ENCODE assay signal across 9 mouse cellular contexts in genomic region chr4:118489717-118490132, GRCm38 (mm10). TPM values are rescaled to one million over a fixed set of nuclear protein-coding genes. Genes with fewer than 3 reads are reported as not detected.
DNase-seq lines count a peak whose midpoint lies in the region; ATAC-seq and TF ChIP-seq lines count a peak whose summit lies in the region.
"Had no signal": no experiment of that assay in that cellular context is flagged by ENCODE, and none has a peak within 500 bp of the region (broad histone marks: within the 10 kb centered on the region; RNA-seq: fewer than 3 reads in every experiment).

Gene Tie1, minus strand, starts transcription at chr4:118490061.

- no peaks in the 10 kb centered on the region for H3K36me3 ChIP-seq in hindbrain, embryonic 12.5 days
- H3K36me3 ChIP-seq in limb, embryonic 15.5 days = no peaks in the 10 kb centered on the region
- H3K36me3 ChIP-seq in neural tube, embryonic 15.5 days = no peaks in the 10 kb centered on the region

- TF ChIP-seq CTCF in left cerebral cortex, adult 2 months (IDR thresholded peaks at IDR 0.05) = no peak
- no peak for TF ChIP-seq CTCF in gastrocnemius, adult 2 months (IDR thresholded peaks at IDR 0.05)

- H3K4me3 ChIP-seq in left cerebral cortex, adult 2 months = peak within 1 kb of the TSS; percentile 13; the same call in 1 of the 2 replicates
- peak within 1 kb of the TSS; percentile 66 for H3K4me3 ChIP-seq in gastrocnemius, adult 2 months
- H3K4me3 ChIP-seq in hindbrain, embryonic 12.5 days = no peak within 1 kb of the TSS
- H3K4me3 ChIP-seq in limb, embryonic 15.5 days = no peak within 1 kb of the TSS
- no peak within 1 kb of the TSS for H3K4me3 ChIP-seq in neural tube, embryonic 15.5 days (replicated peaks)

- 76% methylated on average over 8 of the region's 8 CpGs for WGBS in hindbrain, embryonic 12.5 days
- WGBS in limb, embryonic 15.5 days = 64% methylated on average over 8 of the region's 8 CpGs
- 83% methylated on average over 8 of the region's 8 CpGs for WGBS in neural tube, embryonic 15.5 days

- H3K27ac ChIP-seq in left cerebral cortex, adult 2 months = peak within 1 kb of the TSS; percentile 28; the same call in 1 of the 2 replicates
- H3K27ac ChIP-seq in gastrocnemius, adult 2 months = peak within 1 kb of the TSS; percentile 83
- no peak within 1 kb of the TSS for H3K27ac ChIP-seq in hindbrain, embryonic 12.5 days
- no peak within 1 kb of the TSS for H3K27ac ChIP-seq in limb, embryonic 15.5 days
- no peak within 1 kb of the TSS for H3K27ac ChIP-seq in neural tube, embryonic 15.5 days (replicated peaks)

- DNase-seq in left cerebral cortex, adult 2 months (ENCODE audit: extremely low spot score in 1 of 2, low spot score in 2 of 2) = no peak
- DNase-seq in left cerebral cortex, postnatal 25 days (ENCODE audit: low spot score in 2 of 2) = no peak
- DNase-seq in gastrocnemius, adult 2 months = peak; percentile 61
- no peak for DNase-seq in cerebellum, adult 11-12 months

- no peak within 1 kb of the TSS for H3K4me2 ChIP-seq in hindbrain, embryonic 12.5 days (replicated peaks)
- no peak within 1 kb of the TSS for H3K4me2 ChIP-seq in limb, embryonic 15.5 days
- H3K4me2 ChIP-seq in neural tube, embryonic 15.5 days = 0 out of 2 replicates have a peak within 1 kb of the TSS, but pooled peaks have one; percentile 6

- no peak for ATAC-seq in hindbrain, embryonic 12.5 days (ENCODE audit: low FRiP score)
- ATAC-seq in limb, embryonic 15.5 days (ENCODE audit: insufficient number of reproducible peaks, low FRiP score, low TSS enrichment, low read depth) = peak; percentile 63
- no peak for ATAC-seq in neural tube, embryonic 15.5 days (ENCODE audit: low FRiP score)
- no peak for ATAC-seq in CD4-positive, CD25-positive, alpha-beta regulatory T cell, adult 4 months

- intact Hi-C loops in left cerebral cortex, adult 2 months (cut with DNase I) = no loop called here
- intact Hi-C loops in left cerebral cortex, postnatal 25 days (cut with DNase I) = no loop called here
- intact Hi-C loops in gastrocnemius, adult 2 months (cut with DNase I) = no loop called here

- no peak within 1 kb of the TSS for H3K9ac ChIP-seq in hindbrain, embryonic 12.5 days
- H3K9ac ChIP-seq in limb, embryonic 15.5 days = no peak within 1 kb of the TSS
- H3K9ac ChIP-seq in neural tube, embryonic 15.5 days (replicated peaks) = no peak within 1 kb of the TSS

- no peaks in the 10 kb centered on the region for H3K4me1 ChIP-seq in hindbrain, embryonic 12.5 days
- no peaks in the 10 kb centered on the region for H3K4me1 ChIP-seq in limb, embryonic 15.5 days
- H3K4me1 ChIP-seq in neural tube, embryonic 15.5 days = no peaks in the 10 kb centered on the region

- H3K9me3 ChIP-seq in hindbrain, embryonic 12.5 days (replicated peaks) = no peaks in the 10 kb centered on the region
- no peaks in the 10 kb centered on the region for H3K9me3 ChIP-seq in limb, embryonic 15.5 days
- H3K9me3 ChIP-seq in neural tube, embryonic 15.5 days (replicated peaks) = no peaks in the 10 kb centered on the region

- no peaks in the 10 kb centered on the region for H3K27me3 ChIP-seq in hindbrain, embryonic 12.5 days
- H3K27me3 ChIP-seq in limb, embryonic 15.5 days = no peaks in the 10 kb centered on the region
- no peaks in the 10 kb centered on the region for H3K27me3 ChIP-seq in neural tube, embryonic 15.5 days (replicated peaks)

RNA-seq across cellular contexts. Expression of gene Tie1, which starts in this region (rescaled TPM):
- 1 to 10 TPM; 8.2 to 8.5 TPM for total RNA-seq in left cerebral cortex, adult 2 months (2021)
- total RNA-seq in left cerebral cortex, postnatal 25 days (2021) = 1 to 10 TPM; 8.2 to 9.5 TPM
- total RNA-seq in gastrocnemius, adult 2 months (2021) = 10 to 100 TPM; 12.6 to 18.5 TPM
- 19.0 and 21.1 TPM in 2 replicates for polyA plus RNA-seq in hindbrain, embryonic 12.5 days (2016; fragmentation: Nextera tagmentation; extraction: Ambion mirVana)
- polyA plus RNA-seq in limb, embryonic 15.5 days (2015; fragmentation: Nextera tagmentation; extraction: Ambion mirVana) = 25.8 and 27.8 TPM in 2 replicates
- 16.1 and 17.9 TPM in 2 replicates for polyA plus RNA-seq in neural tube, embryonic 15.5 days (2015; fragmentation: Nextera tagmentation; extraction: Ambion mirVana)
- polyA plus RNA-seq in CD4-positive, CD25-positive, alpha-beta regulatory T cell, adult 4 months (2017; shearing (Covaris generic)) = under 1 TPM in 1 of 2 experiments, not detected in 1; 0.16 TPM
- total RNA-seq: CH12.LX had no signal

Comparison
In these comparisons a context has a peak if more than half of its experiments do, and no peak if none do; other contexts are left out.
1. RNA of gene Tie1 (polyA plus RNA-seq): 25.8 to 27.8 TPM in limb, embryonic 15.5 days, 19.0 to 21.1 TPM in hindbrain, embryonic 12.5 days and 16.1 to 17.9 TPM in neural tube, embryonic 15.5 days; 0.16 TPM in CD4-positive, CD25-positive, alpha-beta regulatory T cell, adult 4 months; every median in the first group is over 10 times any median in the second.
2. H3K27ac ChIP-seq: peak in left cerebral cortex, adult 2 months (single experiment) and gastrocnemius, adult 2 months (single experiment); none in hindbrain, embryonic 12.5 days (single experiment), limb, embryonic 15.5 days (single experiment) and neural tube, embryonic 15.5 days (single experiment).
3. H3K4me3 ChIP-seq: peak in left cerebral cortex, adult 2 months (single experiment) and gastrocnemius, adult 2 months (single experiment); none in hindbrain, embryonic 12.5 days (single experiment), limb, embryonic 15.5 days (single experiment) and neural tube, embryonic 15.5 days (single experiment).